Mouse (Mus musculus) heart, postnatal 0 days (tissue): ENCODE measurements around the gene Map3k5.

Experiments
- CTCF ChIP-seq: IDR thresholded peaks from 2 replicates; pipeline ENCODE4 v1.5.1; 2016; ENCODE audit warnings: antibody characterized with exemption, control low read depth, low read depth
- EP300 ChIP-seq: IDR thresholded peaks from 2 replicates; pipeline ENCODE4 v1.6.1; 2016; ENCODE audit warnings: antibody characterized with exemption, low read depth

GRCm38 (mm10) chr10:19910516-19910915 lies 23.8 kb upstream of the Map3k5 start:
- TF ChIP-seq CTCF (no peak), EP300 (no peak)
